Mouse (Mus musculus) layer of hippocampus, adult 11-12 months (tissue): ENCODE results near the gene Lcn12.

ENCODE experiments used
- DNase-seq: peaks from one replicate; pipeline ENCODE4 v3.0.0; 2022; ENCODE audit warnings: low spot score

Lcn12 gene

GRCm38 (mm10) chr2:25496462-25496861 lies 2.8 kb upstream of the Lcn12 start:
- no peak for DNase-seq

GRCm38 (mm10) chr2:25492988-25493387 lies 723 bp downstream of the Lcn12 start:
- no peak for DNase-seq

GRCm38 (mm10) chr2:25488671-25489068 lies 5.0 kb downstream of the Lcn12 start:
- no peak for DNase-seq

GRCm38 (mm10) chr2:25487965-25488670 lies 5.6 kb downstream of the Lcn12 start:
- no peak for DNase-seq

- DNase-seq = no peak
Measured at GRCm38 (mm10) chr2:25484901-25485647, 8.6 kb downstream of the Lcn12 start.

- no peak for DNase-seq
Measured at GRCm38 (mm10) chr2:25482969-25483368, 10.7 kb downstream of the Lcn12 start.

- no peak for DNase-seq
Measured at GRCm38 (mm10) chr2:25480541-25480940, 13.2 kb downstream of the Lcn12 start.

- no peak for DNase-seq
Measured at GRCm38 (mm10) chr2:25479551-25480311, 14.0 kb downstream of the Lcn12 start.

- DNase-seq = peak; percentile 75
Measured at GRCm38 (mm10) chr2:25477967-25478675, 15.6 kb downstream of the Lcn12 start.

- DNase-seq = no peak
Measured at GRCm38 (mm10) chr2:25477541-25477940, 16.2 kb downstream of the Lcn12 start.

GRCm38 (mm10) chr2:25472550-25472949 lies 21.2 kb downstream of the Lcn12 start:
- DNase-seq = no peak

- no peak for DNase-seq
Measured at GRCm38 (mm10) chr2:25469969-25470368, 23.7 kb downstream of the Lcn12 start, which contains the start of gene Ptgds. TSS of gene Ptgds (minus strand) at chr2:25470046.

GRCm38 (mm10) chr2:25468962-25469915 lies 24.5 kb downstream of the Lcn12 start:
- peak; percentile 76 for DNase-seq

GRCm38 (mm10) chr2:25467606-25468303 lies 26.0 kb downstream of the Lcn12 start:
- DNase-seq = no peak

GRCm38 (mm10) chr2:25465816-25466635 lies 27.7 kb downstream of the Lcn12 start:
- no peak for DNase-seq

GRCm38 (mm10) chr2:25465256-25465655 lies 28.5 kb downstream of the Lcn12 start:
- no peak for DNase-seq

GRCm38 (mm10) chr2:25463630-25464029 lies 30.1 kb downstream of the Lcn12 start:
- no peak for DNase-seq

- no peak for DNase-seq
Measured at GRCm38 (mm10) chr2:25461407-25461806, 32.3 kb downstream of the Lcn12 start.

- DNase-seq = peak; percentile 95
Measured at GRCm38 (mm10) chr2:25460551-25461309, 33.0 kb downstream of the Lcn12 start, which contains the start of gene Paxx. TSS of gene Paxx (minus strand) at chr2:25461094.
